Mouse (Mus musculus) neutrophil, adult 5-6 weeks (primary cell): ENCODE measurements around the gene Cldn5. TPM values are rescaled to one million over a fixed set of nuclear protein-coding genes. Genes with fewer than 3 reads are reported as not detected.

Source experiments
- ATAC-seq: fragments of 151-379, 151-347 bp; 2 replicates; pipeline ENCODE4 v1.8.0; 2017; ENCODE audit warnings: mild to moderate bottlenecking, moderate TSS enrichment; ENCODE audit not compliant: insufficient number of reproducible peaks, poor library complexity, low FRiP score, severe bottlenecking; ENCODE audit errors: extremely low read depth
- total RNA-seq: library from RNA; stranded (forward); fragments of 200-1000 nt; gene quantifications from 2 replicates; pipeline ENCODE4 v1.2.3, GENCODE M21; 2017

Gene Cldn5
- total RNA-seq, 1 experiment from 2014 or later: not detected

GRCm38 (mm10) chr16:18778461-18778860 lies 1.8 kb downstream of the Cldn5 start:
- no peak for ATAC-seq

- no peak for ATAC-seq
Observed at GRCm38 (mm10) chr16:18781810-18782209, 5.2 kb downstream of the Cldn5 start.

GRCm38 (mm10) chr16:18785025-18785424 lies 8.4 kb downstream of the Cldn5 start:
- no peak for ATAC-seq

GRCm38 (mm10) chr16:18785485-18785884 lies 8.8 kb downstream of the Cldn5 start:
- ATAC-seq: no peak

GRCm38 (mm10) chr16:18786652-18787051 lies 10.0 kb downstream of the Cldn5 start:
- no peak for ATAC-seq

- ATAC-seq: no peak
Observed at GRCm38 (mm10) chr16:18788627-18789406, 12.2 kb downstream of the Cldn5 start.

- ATAC-seq: no peak
Observed at GRCm38 (mm10) chr16:18795223-18795899, 18.7 kb downstream of the Cldn5 start.

GRCm38 (mm10) chr16:18796645-18797044 lies 20.0 kb downstream of the Cldn5 start:
- no peak for ATAC-seq

GRCm38 (mm10) chr16:18798151-18798550 lies 21.5 kb downstream of the Cldn5 start:
- ATAC-seq: no peak

GRCm38 (mm10) chr16:18798841-18799240 lies 22.2 kb downstream of the Cldn5 start:
- ATAC-seq: no peak

- ATAC-seq: no peak
Observed at GRCm38 (mm10) chr16:18805746-18806145, 29.1 kb downstream of the Cldn5 start.

- no peak for ATAC-seq
Observed at GRCm38 (mm10) chr16:18809001-18809400, 32.4 kb downstream of the Cldn5 start.

GRCm38 (mm10) chr16:18811032-18811431 lies 34.4 kb downstream of the Cldn5 start:
- ATAC-seq: no peak

- ATAC-seq: peak; percentile 87
Observed at GRCm38 (mm10) chr16:18811468-18812384, 35.1 kb downstream of the Cldn5 start, which contains the start of the genes Ufd1 and Cdc45. TSS of gene Ufd1 (plus strand) at chr16:18811779. TSS of gene Cdc45 (minus strand) at chr16:18811987.

GRCm38 (mm10) chr16:18812385-18812910 lies 35.8 kb downstream of the Cldn5 start:
- ATAC-seq: 0 out of 2 replicates have a peak, but pooled peaks have one; percentile 0

- ATAC-seq: no peak
Observed at GRCm38 (mm10) chr16:18822356-18822755, 45.7 kb downstream of the Cldn5 start.

- ATAC-seq: no peak
Observed at GRCm38 (mm10) chr16:18822925-18823324, 46.3 kb downstream of the Cldn5 start.
